Mouse (Mus musculus) urinary bladder, postnatal 36 days (tissue): ENCODE data around the gene Whrn.

ENCODE experiments used
- DNase-seq, 2 experiments: peaks; one replicate each; pipeline ENCODE4 v3.0.0; 2022; ENCODE audit warnings: low spot score in 2 of 2, mixed read lengths in 1 of 2

The Whrn gene

DNA sequence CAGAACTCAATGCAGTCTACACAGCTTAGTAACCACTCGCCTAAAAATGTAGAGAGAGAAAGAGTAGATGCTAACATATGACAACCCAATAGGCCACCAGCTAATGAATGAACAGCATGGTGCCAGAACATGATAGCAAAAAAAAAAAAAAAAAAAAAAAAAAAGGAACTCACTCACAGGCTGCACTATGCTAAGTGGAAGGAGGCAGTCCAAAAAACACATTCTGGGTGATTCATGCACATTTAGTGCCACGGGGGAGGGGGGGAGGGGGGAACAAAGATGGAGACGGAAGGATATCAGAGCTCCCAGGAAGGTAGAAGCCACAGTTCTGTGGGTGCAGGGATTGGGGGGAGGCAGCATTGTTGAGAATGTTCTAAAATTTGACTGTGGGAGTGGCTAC lies 43.2 kb downstream of the Whrn start:
- DNase-seq: no peak

- no peak for DNase-seq
Measured at GRCm38 (mm10) chr4:63450551-63450950, 45.2 kb downstream of the Whrn start.

DNA sequence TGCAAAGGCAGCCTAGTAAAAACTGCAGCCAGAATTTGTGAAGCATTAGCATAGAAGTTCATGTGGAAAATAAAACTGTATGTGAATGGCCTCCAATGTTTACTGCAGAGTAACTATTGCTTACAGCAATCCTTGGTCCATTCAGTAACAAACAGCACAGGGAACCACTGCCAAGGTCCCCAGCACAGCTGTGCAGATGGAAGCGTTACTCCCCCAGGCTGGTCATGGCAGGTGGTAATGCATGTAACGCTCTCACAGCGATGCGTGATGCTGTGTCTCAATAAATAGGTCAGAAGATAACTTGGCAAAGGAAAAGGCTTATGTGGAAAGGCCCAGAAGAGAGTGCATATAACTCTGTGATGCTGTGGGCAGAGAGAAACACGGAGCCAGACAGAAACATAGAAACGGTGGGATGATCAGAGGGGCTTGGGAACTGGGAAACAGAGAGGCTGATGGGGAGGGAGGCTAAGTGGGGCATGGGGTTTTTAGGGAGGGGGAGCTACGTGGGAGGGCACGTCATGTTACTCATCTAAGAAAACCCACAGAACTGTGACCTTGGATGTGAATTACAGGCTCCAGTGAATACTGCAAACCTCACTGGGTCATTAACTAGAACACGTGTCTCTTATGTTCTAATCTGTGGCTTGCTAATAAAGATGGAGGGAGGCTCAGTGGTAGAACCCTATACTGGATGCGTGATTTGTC lies 51.3 kb downstream of the Whrn start:
- no peak for DNase-seq

DNA sequence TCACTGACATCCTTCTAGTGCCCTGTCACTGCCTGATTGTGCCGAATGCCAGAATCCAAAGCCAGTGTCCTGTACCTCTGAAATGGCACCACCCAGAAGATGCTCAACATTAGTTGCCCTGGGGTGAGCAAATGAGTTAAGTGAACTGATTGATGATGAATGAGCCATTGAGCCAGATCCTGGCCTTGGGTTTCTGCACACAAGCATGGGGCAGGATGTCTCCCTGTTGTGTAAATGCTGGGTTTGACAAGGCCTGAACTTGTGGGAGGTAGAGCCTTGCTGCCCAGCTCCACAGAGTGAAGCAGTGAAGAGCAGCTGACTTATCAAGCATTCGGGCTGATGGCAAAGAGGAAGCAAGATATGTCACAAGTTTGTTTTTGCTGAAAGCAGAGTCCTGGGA lies 52.7 kb downstream of the Whrn start:
- no peak for DNase-seq

DNA sequence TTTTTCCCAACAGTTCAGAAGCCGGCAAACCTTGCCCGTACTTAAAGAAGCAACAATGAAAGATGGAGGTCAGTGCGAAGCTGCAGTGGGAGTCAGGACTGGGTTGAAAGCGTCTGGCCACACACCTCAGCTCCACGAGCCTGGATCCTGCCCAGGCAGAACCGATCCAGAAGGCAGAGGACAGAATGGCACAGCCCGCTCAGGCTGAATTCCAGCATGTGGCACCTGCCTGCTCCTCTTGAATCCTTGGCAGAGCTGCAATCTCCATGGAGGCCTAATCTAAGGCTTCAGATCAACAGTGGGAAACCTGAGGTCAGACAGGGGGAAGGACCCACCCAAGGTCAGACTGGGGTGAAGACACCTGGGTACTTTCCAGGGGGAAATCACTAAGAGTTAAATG lies 54.2 kb downstream of the Whrn start:
- DNase-seq: no peak

DNA sequence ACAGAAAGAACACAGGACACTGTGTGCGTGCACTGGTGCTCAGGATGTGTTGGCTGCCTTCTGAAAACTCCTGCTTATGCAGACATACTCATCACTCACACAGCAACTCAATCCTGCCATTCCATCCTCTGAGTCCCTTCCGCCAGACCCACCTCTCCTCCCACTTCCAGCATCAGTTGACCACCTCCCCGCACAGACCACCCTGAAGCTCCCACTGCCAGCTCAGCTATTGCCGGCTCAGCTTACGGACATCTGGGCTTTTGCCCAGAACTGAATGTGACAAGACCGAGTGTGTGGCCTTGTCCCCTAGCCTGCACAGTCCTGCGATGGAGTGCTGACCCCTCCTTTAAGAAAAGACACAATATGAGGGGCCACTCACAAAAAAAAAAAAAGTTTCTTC lies 55.5 kb downstream of the Whrn start:
- DNase-seq: no peak

DNA sequence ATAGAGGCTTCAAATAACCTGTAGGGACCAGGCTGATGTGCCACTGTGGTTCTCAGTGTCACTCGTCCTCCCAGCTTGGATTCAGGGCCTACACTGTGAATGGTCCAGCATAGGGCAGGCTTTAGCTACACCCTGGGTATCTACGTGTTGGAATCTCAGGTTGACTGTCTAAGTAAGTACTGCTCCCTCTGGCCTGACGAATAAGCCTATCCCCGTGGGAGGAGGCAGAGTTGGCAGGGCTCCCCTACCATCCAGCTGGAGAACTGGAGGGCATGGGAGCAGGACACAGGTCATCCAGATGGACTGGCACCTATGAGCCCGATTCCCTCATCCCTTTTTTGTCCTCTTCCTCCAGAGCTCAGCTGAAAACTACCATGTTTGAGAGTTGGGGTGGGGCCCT lies 57.8 kb downstream of the Whrn start:
- no peak for DNase-seq

GRCm38 (mm10) chr4:63437119-63437815 lies 58.5 kb downstream of the Whrn start:
- DNase-seq: no peak

DNA sequence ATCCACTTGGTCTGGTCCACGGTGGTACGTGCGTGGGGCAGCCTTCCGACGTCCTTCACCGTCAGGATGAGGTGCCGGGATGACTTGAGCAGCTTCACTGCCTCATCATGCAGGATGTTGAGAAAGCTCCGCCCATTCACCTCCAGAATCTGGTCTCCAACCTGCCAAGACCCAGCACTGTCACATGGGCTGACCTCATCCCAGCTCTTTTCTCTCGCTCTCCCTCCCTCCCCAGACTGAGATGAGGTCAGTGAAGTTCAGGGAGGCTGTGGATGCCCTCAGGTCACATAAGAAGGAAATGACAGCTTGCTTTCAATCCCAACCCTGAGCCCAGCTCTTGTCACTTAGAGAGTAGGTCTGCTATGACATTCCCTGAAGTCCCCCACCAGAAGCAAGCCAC lies 60.4 kb downstream of the Whrn start:
- DNase-seq: no peak

DNA sequence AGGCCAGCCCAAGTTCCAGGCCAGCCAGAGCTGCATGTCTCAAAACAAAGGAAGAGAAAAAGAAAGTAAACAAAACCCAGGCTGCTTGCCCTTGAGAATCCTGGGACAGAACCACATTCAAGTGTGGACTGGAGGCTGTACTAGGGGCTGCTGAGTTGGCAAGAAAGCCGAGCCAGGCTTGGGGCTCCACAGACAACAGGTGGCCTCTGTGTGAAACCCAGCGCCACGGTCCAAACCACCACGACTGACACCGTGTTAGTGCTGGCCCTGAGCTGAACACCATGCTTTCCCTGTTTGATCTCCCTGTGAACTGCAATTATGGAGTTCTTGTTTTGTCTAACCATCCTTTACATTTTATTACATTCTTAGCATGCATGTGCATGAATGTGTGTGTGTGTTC lies 64.7 kb downstream of the Whrn start:
- DNase-seq: no peak

DNA sequence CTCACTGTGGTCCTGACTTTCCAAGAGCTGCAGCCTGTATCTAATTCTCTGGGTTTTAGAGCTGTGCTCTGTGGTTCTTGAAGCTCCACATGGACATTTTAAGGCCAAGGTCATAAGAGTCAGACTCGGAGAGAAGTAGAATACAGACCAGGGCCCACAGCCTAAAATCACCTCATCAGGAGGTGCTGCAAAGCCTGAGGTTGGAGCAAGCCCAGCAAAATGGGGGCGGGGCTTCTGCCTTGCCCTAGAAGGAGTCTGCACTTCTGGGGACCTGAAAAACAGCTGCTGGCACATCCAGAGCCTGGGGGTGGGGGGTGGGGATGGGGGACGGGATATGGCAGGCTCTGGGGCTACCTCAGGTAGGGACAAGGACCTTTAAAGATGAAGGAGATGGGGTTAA lies 65.4 kb downstream of the Whrn start:
- no peak for DNase-seq

DNA sequence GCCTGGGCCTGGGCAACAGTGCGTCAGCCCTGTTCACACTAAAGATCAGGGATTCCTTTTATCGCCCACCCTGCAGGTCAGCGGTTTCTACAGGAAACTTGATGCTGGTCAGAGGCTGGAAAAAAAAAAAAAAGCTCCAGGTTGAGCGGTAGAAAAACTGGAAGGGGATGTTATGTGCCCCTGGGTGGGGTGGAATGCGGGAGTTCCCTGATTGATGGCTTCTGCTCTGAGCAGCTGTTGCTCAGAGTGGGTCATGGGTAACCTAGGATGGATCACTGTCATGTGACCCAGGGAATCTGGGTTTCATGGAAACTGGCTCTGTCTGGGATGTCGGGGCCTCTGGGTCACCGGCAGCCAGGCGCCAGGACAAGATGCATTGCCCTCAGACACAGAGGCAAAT lies 69.5 kb downstream of the Whrn start:
- no peak for DNase-seq

DNA sequence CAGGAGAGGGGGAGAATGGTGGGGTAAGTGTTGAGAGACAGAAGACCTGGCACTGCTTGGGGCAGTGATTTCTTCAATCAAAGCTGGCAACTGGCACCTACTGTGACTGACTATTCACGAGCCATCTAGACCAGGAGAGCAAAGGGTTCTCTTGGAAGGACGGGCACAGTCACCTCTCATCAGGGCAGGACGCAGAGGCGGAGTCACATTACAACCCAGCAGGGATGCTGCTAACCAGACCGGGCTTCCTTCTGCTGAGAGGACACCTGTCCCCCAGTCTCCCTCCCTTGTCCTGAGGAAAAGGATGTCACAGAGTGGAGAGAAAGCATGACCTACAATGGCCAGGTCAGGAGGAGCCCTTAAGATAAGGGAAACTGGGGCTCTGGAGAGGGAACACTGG lies 72.0 kb downstream of the Whrn start:
- no peak for DNase-seq

- no peak for DNase-seq
Measured at GRCm38 (mm10) chr4:63423231-63423630, 72.6 kb downstream of the Whrn start.

GRCm38 (mm10) chr4:63420143-63420920 lies 75.5 kb downstream of the Whrn start:
- no peak for DNase-seq

DNA sequence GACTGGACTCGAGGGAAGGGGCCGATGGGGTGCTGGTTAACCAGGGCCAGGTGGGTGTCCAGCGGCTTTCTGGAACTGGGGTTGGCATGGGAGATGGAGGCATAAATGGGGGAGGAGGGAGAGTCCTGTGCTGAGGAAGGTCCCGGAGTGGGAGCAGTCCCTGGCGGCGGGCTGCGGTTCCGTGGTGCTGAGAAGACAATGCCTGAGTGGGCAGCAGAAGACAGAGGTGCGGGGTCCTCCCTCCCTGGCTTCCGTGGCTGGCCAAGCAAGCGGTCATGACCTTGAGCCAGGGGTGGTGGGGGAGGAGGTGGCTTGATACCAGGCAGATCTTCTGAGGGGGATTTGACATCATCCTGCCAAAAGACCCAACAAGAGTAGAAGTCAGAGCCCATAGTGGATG lies 77.5 kb downstream of the Whrn start:
- DNase-seq: no peak

DNA sequence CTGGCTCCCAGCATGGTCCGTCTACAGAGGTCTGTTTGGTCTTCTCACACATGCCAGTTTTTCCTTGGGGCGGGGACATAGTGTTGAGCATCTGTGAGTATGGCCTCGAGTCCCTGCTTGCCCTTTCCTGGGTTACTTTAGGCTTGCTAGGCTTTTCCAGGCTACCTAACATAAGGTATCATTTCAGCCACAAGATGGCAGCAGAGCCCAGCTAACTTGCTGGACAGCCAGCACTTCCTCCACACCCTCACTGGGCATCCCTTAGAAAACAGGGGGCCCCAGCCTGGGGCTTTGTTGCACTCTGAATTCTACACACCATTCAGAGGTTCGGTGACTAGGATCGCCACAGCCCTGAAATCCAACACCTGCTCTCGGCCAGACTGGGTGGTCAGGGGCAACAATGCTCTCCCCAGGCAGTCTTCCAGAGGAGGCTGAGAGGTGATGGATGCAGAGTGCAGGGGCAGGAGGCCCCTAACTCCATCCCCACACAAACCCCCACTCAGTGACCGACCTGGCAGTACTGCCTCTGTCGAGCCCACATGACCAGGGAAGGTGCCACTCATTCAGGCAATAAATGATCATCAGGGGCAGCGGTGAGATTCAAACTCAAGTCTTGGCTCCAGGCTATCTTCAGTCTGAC lies 78.4 kb downstream of the Whrn start:
- DNase-seq: peak; percentile 63 to 72

- no peak for DNase-seq
Measured at GRCm38 (mm10) chr4:63414951-63415350, 80.8 kb downstream of the Whrn start.

DNA sequence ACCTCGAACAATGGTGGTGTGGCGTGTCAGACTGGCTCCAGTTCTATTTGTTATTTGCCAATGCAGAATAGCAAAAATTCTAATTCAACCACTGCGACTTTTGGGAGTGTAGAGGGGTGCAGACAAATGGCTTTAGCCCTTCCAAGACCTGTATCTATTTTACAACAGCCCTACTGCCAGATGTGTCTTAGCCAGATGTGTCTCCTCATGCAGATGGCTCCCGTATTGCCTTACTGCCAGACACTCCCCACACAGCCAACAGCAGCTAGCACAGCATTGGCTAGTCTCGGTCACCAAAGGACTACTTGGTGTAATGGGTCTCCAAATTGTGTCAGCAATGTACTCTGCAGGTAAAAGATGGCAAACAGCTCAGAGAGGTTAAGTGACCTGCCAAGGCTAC lies 84.6 kb downstream of the Whrn start:
- DNase-seq: no peak

- peak; percentile 85 to 93 for DNase-seq
Measured at GRCm38 (mm10) chr4:63410583-63410934, 85.2 kb downstream of the Whrn start.

GRCm38 (mm10) chr4:63409908-63410582 lies 85.7 kb downstream of the Whrn start:
- peak in 1 of 2 experiments; percentile 66 for DNase-seq
